Mouse (Mus musculus): ENCODE measurements around the gene Dcp1a. TPM values are rescaled to one million over a fixed set of nuclear protein-coding genes. Genes with fewer than 3 reads are reported as not detected.
A peak's percentile ranks its signal among the peaks of the same experiment; 100 is the strongest.

Dcp1a gene
- total RNA-seq, 2 experiments from 2014 or later: 18.0 to 20.8 TPM

- intact Hi-C loops (cut with DNase I): no loop called here
- DNase-seq (ENCODE audit: low spot score in 2 of 2): no peak
These were observed 72.6 kb downstream of the Dcp1a start for GRCm38 (mm10) chr14:30551981-30552380.

- no peak for DNase-seq (ENCODE audit: low spot score in 2 of 2)
- intact Hi-C loops (cut with DNase I): no loop called here
These were observed 73.8 kb downstream of the Dcp1a start for GRCm38 (mm10) chr14:30553185-30553584.

GRCm38 (mm10) chr14:30556651-30557050 lies 77.3 kb downstream of the Dcp1a start:
- intact Hi-C loops (cut with DNase I): no loop called here
- no peak for DNase-seq (ENCODE audit: low spot score in 2 of 2)

GRCm38 (mm10) chr14:30557730-30558129 lies 78.4 kb downstream of the Dcp1a start:
- DNase-seq (ENCODE audit: low spot score in 2 of 2): no peak
- intact Hi-C loops (cut with DNase I): no loop called here

GRCm38 (mm10) chr14:30559321-30559850 lies 80.1 kb downstream of the Dcp1a start:
- intact Hi-C loops (cut with DNase I): no loop called here
- no peak for DNase-seq (ENCODE audit: low spot score in 2 of 2)

GRCm38 (mm10) chr14:30560803-30561389 lies 81.6 kb downstream of the Dcp1a start:
- intact Hi-C loops (cut with DNase I): no loop called here
- DNase-seq (ENCODE audit: low spot score in 2 of 2): no peak

- DNase-seq (ENCODE audit: low spot score in 2 of 2): no peak
- intact Hi-C loops (cut with DNase I): no loop called here
These were observed 82.3 kb downstream of the Dcp1a start for GRCm38 (mm10) chr14:30561470-30562187.

- no peak for DNase-seq (ENCODE audit: low spot score in 2 of 2)
- intact Hi-C loops (cut with DNase I): no loop called here
These were observed 83.0 kb downstream of the Dcp1a start for GRCm38 (mm10) chr14:30562343-30562742.

- DNase-seq (ENCODE audit: low spot score in 2 of 2): peak; percentile 40 to 44
- intact Hi-C loops (cut with DNase I): no loop called here
These were observed 85.1 kb downstream of the Dcp1a start for GRCm38 (mm10) chr14:30564451-30564850.

- intact Hi-C loops (cut with DNase I): no loop called here
- no peak for DNase-seq (ENCODE audit: low spot score in 2 of 2)
These were observed 87.0 kb downstream of the Dcp1a start for GRCm38 (mm10) chr14:30566317-30566716.

GRCm38 (mm10) chr14:30568016-30568415 lies 88.7 kb downstream of the Dcp1a start:
- DNase-seq (ENCODE audit: low spot score in 2 of 2): no peak
- intact Hi-C loops (cut with DNase I): no loop called here

- DNase-seq (ENCODE audit: low spot score in 2 of 2): no peak
- intact Hi-C loops (cut with DNase I): no loop called here
These were observed 91.0 kb downstream of the Dcp1a start for GRCm38 (mm10) chr14:30570303-30570702.

GRCm38 (mm10) chr14:30572253-30572652 lies 92.9 kb downstream of the Dcp1a start:
- no peak for DNase-seq (ENCODE audit: low spot score in 2 of 2)
- intact Hi-C loops (cut with DNase I): no loop called here

GRCm38 (mm10) chr14:30573235-30573634 lies 93.9 kb downstream of the Dcp1a start:
- no peak for DNase-seq (ENCODE audit: low spot score in 2 of 2)
- intact Hi-C loops (cut with DNase I): no loop called here

- DNase-seq (ENCODE audit: low spot score in 2 of 2): peak; percentile 60 to 74
- intact Hi-C loops (cut with DNase I): no loop called here
These were observed 94.7 kb downstream of the Dcp1a start for GRCm38 (mm10) chr14:30573983-30574584.

GRCm38 (mm10) chr14:30575791-30576190 lies 96.5 kb downstream of the Dcp1a start:
- intact Hi-C loops (cut with DNase I): no loop called here

GRCm38 (mm10) chr14:30576260-30576659 lies 96.9 kb downstream of the Dcp1a start:
- DNase-seq (ENCODE audit: low spot score in 2 of 2): no peak
- intact Hi-C loops (cut with DNase I): no loop called here

More at GRCm38 (mm10) chr14:30575791-30576190, 96.5 kb downstream of the Dcp1a start:
- no peak for DNase-seq (ENCODE audit: low spot score in 2 of 2)
